Mouse (Mus musculus) lung, adult 2 months (tissue): ENCODE results near the gene Arhgap24.

Source experiments
- CTCF ChIP-seq: fragments of 200-500 bp; IDR thresholded peaks from 2 replicates; pipeline ENCODE4 v1.5.1; 2011; ENCODE audit warnings: mild to moderate bottlenecking, low read length, control low read depth; ENCODE audit not compliant: insufficient read depth
- POLR2A ChIP-seq: fragments of 200-500 bp; IDR thresholded peaks from 2 replicates; pipeline ENCODE4 v1.6.1; 2011; ENCODE audit warnings: low read depth, mild to moderate bottlenecking, control low read depth, low read length, borderline replicate concordance; ENCODE audit errors: extremely low read depth

DNA sequence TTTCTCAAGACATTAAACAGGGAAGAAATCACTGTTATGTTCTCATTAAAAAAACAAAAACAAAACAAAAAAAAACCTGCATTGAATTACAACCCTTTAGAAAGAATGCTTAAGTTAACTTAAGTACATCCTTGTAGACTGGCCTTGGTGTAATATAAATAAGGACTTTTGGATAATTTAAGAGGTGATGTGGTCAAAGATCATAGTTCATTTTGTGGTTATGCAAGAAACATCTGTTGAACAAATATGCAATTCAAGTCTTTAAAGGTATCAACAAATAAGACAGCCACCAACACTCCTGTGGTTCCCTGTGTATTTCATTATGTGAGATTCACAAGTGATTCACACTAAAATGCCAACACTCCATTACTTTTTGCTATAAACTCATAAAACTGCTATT, 247.3 kb downstream of the Arhgap24 start:
- TF ChIP-seq POLR2A = no peak
- TF ChIP-seq CTCF = no peak
